Mouse (Mus musculus): ENCODE measurements at regions not wholly inside any gene's neighbourhood (a gene's known extent, or its start where the extent isn't known, plus 50 kb on each side); places are given as distances from the start of the nearest gene placed in this dataset.
"Not testable (repeated sequence)": the region's sequence is repeated elsewhere in the genome, so short reads cannot be mapped to it uniquely, and the experiment has no call there.

DNA sequence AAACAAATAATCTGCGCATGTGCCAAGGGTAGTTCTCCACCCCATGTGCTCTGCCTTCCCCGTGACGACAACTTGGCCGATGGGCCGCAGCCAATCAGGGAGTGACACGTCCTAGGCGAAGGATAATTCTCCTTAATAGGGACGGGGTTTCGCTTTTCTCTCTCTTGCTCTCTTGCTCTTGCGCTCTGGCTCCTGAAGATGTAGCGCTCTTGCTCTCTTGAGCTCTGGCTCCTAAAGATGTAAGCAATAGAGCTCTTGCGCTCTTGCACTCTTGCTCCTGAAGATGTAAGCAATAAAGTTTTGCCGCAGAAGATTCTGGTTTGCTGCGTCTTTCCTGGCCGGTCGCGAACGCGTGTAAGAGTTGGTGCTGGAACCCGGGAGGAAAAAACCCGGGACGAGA is 384.3 kb upstream of the 5730507C01Rik start:
- not testable (repeated sequence) for DNase-seq

DNA sequence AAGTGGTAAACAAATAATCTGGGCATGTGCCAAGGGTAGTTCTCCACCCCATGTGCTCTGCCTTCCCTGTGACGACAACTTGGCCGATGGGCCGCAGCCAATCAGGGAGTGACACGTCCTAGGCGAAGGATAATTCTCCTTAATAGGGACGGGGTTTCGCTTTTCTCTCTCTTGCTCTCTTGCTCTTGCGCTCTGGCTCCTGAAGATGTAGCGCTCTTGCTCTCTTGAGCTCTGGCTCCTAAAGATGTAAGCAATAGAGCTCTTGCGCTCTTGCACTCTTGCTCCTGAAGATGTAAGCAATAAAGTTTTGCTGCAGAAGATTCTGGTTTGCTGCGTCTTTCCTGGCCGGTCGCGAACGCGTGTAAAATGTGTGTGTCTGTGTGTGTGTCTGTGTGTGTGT is 381.1 kb upstream of the 5730507C01Rik start:
- DNase-seq, result not testable (repeated sequence)

DNA sequence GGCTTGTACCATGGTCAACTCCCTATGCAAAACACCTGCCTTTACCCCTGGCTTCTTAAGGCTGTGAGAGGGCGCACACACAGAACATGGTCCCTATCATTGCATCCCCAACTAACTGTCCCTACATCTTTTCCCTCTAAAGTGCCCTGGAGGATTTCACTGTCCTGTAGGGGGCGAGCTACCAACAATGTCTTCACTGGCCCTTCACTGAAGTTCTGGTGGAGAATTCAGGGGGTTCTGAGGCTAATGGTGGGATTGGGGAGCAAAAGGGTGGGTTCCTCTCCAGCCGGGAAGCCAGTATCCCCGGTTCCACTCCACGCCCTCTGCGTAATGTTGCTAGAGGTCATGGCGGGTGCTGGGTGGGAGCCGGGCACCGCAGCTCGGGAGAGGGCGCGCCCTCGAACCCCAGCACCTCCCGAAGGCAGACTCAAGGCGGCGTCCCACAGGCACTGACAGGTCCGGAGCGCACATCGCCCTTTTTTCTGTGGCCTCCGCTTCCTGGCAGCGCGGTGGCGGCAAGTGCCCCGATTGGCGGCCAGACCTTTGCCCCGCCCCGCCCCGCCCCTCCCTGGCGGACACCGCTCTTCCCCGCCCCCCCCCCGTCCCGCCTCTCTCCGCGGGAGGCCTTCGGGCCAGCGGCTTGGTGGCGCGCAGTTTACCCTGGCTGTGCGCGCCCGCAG is 378.9 kb upstream of the 5730507C01Rik start:
- DNase-seq, result peak; percentile 2

DNA sequence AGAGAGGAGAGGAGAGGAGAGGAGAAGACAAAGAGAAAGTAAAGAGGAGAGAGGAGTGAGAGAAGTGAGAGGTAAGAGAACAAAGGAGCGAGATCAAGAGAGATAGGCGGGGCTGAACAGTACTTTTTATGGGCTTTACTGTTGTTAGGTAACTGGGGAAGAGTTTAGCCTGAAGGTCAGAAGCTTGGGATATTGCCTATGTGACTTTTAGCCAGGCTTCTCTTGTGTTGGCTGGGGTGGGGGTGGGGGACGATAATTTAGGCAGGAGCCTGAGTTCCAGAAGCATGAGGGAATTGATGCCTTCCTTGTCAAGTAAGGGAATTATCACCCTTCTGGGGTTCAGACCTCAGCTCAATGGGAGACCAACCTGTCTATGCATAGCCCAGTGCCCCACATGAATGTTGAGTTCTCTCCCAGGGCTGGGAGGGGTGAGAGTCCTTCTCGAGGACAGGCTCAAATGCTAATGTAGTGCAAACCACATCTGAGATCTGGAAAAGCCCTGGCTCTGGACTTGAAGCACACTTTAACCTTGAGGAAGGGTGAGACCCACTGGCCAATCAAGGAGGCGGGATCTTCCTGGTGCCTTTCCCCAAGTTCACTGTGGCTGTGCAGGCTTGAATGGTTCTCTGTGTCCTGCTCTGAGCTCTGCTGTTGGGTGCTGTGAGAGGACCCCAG is 373.8 kb upstream of the 5730507C01Rik start:
- DNase-seq, result not testable (repeated sequence)

Measured in thymus, postnatal 4 days (tissue).